Mouse (Mus musculus) retina, postnatal 1 day (tissue): ENCODE results near the gene Eda.

Source experiments
- DNase-seq: peaks from one replicate; pipeline ENCODE4 v3.0.0-alpha.2; 2012

The Eda gene

DNA sequence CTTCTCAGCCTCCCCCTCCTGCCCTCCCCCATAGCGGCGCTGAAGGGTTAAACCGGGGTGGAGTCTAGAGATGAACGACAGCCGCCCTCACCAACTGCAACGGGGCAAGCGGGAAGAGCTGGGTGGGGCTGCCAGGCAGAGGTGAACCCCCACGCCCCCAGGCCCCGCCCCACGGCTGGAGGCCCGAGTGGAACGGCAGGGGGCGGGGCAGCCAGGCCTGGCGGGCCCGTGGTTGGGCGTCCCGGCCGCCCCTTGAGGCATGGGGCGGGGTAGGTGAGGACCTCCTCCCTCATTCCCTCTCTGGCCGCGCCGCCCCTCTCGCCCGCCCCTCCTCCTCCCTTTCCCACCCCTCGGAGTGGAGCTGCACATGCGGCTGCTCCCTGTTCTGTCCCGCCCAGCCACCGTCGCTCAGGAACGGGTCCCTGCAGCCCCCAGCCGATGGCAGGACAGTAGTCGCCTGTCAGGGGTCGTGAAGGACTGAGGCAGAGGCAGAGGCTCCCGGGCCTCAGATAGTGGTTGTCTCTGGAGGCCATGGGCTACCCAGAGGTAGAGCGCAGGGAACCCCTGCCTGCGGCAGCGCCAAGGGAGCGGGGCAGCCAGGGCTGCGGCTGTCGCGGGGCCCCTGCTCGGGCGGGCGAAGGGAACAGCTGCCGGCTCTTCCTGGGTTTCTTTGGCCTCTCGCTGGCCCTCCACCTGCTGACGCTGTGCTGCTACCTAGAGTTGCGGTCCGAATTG is at the start of gene Eda:
Gene Eda (plus strand): TSS at position 357 of the 735 bp plus-strand sequence.
- peak; percentile 93 for DNase-seq

DNA sequence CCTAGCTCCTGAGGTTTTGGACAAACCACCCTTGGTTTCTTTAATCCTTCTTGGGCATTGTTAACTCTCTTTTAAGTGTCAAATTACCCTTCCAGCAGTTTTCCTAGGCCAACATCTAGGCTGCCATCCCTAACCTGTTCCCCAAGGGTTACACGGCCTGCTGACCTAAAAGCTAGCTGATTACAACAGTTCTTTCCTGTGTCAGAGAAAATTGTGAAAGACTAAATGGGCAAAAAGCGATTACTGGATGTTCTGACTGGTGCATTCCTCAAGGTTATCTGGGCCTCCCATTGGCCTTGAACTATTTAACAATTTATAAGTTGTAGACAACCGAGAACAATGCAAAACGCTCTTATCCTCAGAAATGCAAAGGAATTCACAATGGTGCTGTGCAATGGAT is 14.4 kb upstream of the Eda start:
- DNase-seq, result no peak

- DNase-seq, result no peak
These were observed 5.3 kb upstream of the Eda start for GRCm38 (mm10) chrX:99970111-99970510.

DNA sequence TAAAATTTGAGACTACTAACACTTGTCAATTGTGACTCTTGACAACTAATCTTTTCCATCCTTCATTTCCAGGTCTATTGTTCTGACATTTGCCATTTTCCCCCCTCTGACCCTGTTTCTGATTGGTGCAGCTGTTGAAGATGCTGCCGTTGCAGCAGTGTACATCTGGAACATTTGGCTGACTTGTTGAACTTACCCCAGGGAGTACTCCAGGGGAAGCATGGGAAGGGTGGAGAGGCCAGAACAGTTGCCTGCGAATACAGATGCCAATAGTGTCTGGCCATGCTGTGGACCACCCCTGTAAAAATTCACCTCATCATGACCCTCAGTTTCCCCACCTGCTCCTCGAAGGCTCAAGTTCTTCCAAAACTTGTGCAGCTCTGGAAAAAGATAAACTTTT is 1.0 kb upstream of the Eda start:
- DNase-seq, result no peak

GRCm38 (mm10) chrX:99974803-99975202 is 603 bp upstream of the Eda start:
- no peak for DNase-seq

GRCm38 (mm10) chrX:99975985-99976924 is 849 bp downstream of the Eda start:
- peak; percentile 27 for DNase-seq

- no peak for DNase-seq
These were observed 2.9 kb downstream of the Eda start for GRCm38 (mm10) chrX:99978354-99978753.

DNA sequence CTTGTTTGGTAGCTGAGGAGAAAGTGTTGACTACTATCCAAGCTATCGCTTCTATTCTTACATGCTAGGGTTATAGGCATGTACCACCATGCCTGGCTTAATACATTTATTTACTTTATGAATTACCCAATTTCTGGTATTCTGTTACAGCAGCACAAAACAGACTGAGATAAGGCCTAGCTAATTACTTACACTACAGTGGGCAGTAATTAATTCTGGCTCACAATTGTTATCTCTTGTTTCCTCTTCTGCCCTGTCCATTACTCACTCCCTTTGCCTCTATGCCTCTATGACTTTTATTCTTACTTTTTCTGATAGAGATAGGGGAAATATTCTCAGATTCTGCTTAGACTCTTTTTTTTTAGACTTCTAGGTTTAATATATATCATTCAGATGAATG is 18.0 kb downstream of the Eda start:
- DNase-seq, result no peak

GRCm38 (mm10) chrX:99999342-99999741 is 23.9 kb downstream of the Eda start:
- DNase-seq, result no peak

DNA sequence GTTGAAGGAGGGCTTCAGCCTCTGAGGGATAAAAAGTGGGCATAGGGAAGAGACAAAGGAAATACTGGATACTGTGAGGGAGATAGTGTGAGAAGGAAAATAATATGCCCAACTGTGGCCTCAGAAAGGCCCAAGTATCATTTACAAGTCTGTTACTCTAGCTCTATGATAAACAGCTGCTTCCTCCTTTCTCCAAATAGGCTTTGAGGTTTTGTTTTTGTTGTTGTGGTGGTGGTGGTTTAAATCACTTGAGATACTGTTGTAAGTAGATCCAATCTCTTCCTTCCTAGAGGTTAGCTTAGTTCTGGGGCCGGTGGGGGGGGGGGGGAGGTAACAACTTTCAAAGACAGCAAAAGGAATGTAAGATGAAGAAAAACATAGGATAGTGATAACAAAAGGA is 143.0 kb downstream of the Eda start:
- no peak for DNase-seq

- no peak for DNase-seq
These were observed 219.9 kb downstream of the Eda start for GRCm38 (mm10) chrX:100195286-100195685.

GRCm38 (mm10) chrX:100313652-100314051 is 338.2 kb downstream of the Eda start:
- no peak for DNase-seq

DNA sequence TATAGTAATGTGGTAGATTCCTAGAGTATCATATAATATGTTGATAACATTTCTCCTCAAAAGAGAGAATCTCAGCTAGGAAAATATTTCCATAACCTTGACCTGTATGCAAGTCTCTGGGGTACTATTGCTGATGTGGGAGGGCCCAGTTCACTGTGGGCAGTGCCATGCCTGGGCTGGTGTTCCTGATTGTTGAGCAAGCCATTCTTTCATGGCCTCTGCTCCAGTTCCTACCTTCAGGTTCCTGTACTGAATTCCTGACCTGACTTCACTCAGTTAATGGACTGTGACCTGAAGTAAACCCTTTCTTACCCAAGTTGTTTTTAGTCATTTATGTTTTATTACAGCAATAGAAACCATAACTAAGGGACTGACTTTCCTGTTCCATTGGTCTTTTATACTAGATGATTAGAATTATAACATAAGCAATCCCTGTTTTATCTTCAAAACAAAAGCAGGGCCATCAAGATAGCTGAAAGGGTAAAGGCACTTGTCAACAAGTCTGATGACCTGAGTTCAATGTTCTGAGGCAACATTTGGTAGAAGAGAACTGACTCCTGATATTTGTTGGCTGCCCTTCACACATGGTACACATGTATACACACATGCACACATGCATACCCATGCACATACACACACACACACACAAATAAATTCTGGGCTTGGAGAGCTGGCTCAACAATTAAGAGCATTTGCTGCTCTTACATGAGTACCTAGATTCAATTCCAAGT is 338.9 kb downstream of the Eda start:
- DNase-seq, result no peak

DNA sequence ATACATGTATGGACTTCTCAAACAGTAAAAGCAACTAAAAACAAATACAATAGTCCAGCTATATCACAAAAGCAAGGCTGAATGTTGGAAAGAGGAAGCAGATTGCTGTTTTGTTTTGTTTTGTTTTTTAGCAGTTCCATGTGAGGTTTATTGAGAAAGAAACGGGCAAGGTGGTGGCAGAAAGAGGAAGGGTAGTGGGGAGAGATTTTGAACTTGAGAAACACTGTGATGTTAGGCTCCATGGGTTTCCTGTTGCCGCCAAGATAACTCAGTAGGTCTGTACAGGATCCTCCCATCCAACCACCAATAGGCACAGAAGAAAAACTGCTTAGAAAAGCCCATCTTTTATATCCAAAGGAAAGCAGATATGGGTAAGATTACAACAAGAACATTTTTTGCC is 365.3 kb downstream of the Eda start:
- DNase-seq, result no peak

DNA sequence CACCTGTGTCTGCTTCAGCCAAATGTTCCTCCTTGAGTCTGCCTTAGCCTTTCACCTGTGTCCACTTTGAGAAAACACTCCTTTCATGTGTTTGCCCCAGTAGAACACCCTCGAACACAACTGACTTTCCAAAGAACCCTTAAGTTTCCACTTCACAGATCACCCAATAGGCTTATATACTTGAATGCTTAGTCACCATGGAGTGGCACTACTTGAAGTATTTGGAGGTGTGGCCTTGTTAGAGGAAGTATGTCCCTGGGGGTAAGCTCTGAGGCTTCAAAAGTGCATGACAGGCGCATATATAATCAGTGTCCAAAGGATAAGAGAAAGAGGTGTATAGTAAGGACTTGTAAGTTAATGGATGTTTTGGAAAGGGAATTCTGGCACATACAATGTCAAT is 369.0 kb downstream of the Eda start:
- DNase-seq, result no peak

- DNase-seq, result no peak
These were observed 381.6 kb downstream of the Eda start for GRCm38 (mm10) chrX:100356974-100357373.

- no peak for DNase-seq
These were observed 414.5 kb downstream of the Eda start for GRCm38 (mm10) chrX:100389887-100390286.

DNA sequence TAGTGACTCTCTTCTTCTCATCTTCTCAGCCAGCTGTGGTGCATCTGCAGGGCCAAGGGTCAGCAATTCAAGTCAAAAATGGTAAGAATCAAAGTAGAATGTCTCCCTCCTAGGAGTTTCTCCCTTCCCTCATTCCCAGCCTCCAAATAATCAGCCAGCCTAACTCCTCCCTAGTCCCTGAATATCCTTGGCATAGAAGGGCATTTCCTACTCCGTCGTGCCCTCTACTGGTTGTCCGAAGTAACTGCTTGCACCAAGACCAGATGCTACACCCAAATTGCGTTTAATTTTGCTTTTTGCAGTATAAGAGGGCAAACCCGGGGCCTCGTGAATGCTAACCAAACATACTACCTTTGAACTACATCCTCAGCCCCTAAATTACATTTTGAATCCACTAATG is 416.9 kb downstream of the Eda start:
- DNase-seq, result peak; percentile 51

- DNase-seq, result no peak
These were observed 418.9 kb downstream of the Eda start for GRCm38 (mm10) chrX:100394223-100394861.

DNA sequence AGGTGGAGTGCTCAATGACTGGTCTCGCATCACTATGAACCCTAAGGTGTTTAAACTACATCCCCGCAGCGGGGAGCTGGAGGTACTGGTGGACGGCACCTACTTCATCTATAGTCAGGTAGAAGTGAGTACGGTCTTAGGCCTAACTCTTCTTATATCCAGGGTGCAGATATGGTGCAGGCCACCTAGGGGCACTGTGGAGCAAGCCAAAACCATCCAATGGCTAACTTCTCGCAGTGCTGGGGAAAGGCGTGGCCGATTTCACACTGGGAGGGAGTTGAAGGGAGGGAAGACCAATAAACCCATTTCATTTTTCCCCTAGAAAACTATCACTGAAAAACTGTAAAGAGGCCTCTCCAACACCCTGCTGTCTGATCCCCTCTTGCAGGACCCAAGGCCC is 419.6 kb downstream of the Eda start:
- DNase-seq, result peak; percentile 5

- DNase-seq, result no peak
These were observed 425.5 kb downstream of the Eda start for GRCm38 (mm10) chrX:100400900-100401299.

DNA sequence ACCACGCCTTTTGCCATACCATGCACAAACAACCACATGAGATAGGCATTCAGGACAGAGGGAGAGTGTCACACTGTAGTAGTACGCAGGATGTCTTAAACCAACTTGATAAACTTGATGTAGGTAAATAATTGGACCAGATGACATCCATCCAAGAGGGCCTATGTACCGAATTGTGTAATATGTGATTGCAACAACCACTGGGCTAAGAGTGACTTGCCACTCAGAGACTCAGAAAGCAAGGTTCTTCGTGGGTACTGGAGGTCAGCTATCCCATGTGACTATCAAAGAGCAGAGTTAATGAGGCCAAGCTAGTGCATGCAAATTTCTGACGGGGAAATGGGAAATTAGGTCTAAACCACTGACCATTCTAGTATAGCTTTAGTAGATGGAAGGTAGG is 426.3 kb downstream of the Eda start:
- DNase-seq, result no peak

- DNase-seq, result no peak
These were observed 433.8 kb downstream of the Eda start for GRCm38 (mm10) chrX:100409245-100409644.
